Mouse (Mus musculus): ENCODE measurements around the gene Hdac11. TPM values are rescaled to one million over a fixed set of nuclear protein-coding genes. Genes with fewer than 3 reads are reported as not detected.

Gene Hdac11
- polyA plus RNA-seq (2012; rRNA removed; ENCODE audit: low replicate concordance): 29.2 and 30.8 TPM in 2 replicates

GRCm38 (mm10) chr6:91156554-91157236, at the start of gene Hdac11:
Gene Hdac11 (plus strand): TSS chr6:91156665.

GRCm38 (mm10) chr6:91116244-91117145, 40.0 kb upstream of the Hdac11 start, which contains the start of gene Nup210:
Gene Nup210 (minus strand): TSS chr6:91116829.

GRCm38 (mm10) chr6:91212155-91212554, 55.7 kb downstream of the Hdac11 start, which contains the start of gene Fbln2:
Gene Fbln2 (plus strand): TSS chr6:91212455.

Other genes with a start within 250 kb of the Hdac11 start
- gene Iqsec1, start 168.0 kb upstream of the Hdac11 start, polyA plus RNA-seq (2012; rRNA removed; ENCODE audit: low replicate concordance): 33.4 and 38.3 TPM in 2 replicates
- 16.3 and 28.1 TPM in 2 replicates for gene Nup210, start 39.8 kb upstream of the Hdac11 start, polyA plus RNA-seq (2012; rRNA removed; ENCODE audit: low replicate concordance)
- gene Fbln2, start 55.8 kb downstream of the Hdac11 start, polyA plus RNA-seq (2012; rRNA removed; ENCODE audit: low replicate concordance): 15.9 and 21.1 TPM in 2 replicates